Mouse (Mus musculus) hindbrain, embryonic 16.5 days (tissue): ENCODE results near the gene P3h3. TPM values are rescaled to one million over a fixed set of nuclear protein-coding genes. Genes with fewer than 3 reads are reported as not detected.

Experiments
- ATAC-seq: fragments of 200-750 bp; cut with Nextera tagmentation; 2 replicates; pipeline ENCODE4 v1.8.0; 2017; ENCODE audit warnings: moderate TSS enrichment, moderate library complexity
- H3K27ac ChIP-seq: fragments of 300-500 bp; sonication (generic); 2 replicates; pipeline ENCODE4 v1.5.1; 2014; ENCODE audit warnings: low read depth, mild to moderate bottlenecking, control low read depth, low read length, moderate library complexity
- H3K27me3 ChIP-seq: fragments of 300-500 bp; sonication (generic); replicated peaks from 2 replicates; pipeline ENCODE4 v1.6.1; 2014; ENCODE audit warnings: low read length; ENCODE audit not compliant: control insufficient read depth, insufficient read depth
- H3K36me3 ChIP-seq: fragments of 300-500 bp; sonication (generic); 2 replicates; pipeline ENCODE4 v1.6.1; 2014; ENCODE audit warnings: mild to moderate bottlenecking, low read length, moderate library complexity, mixed read lengths; ENCODE audit not compliant: control insufficient read depth, insufficient read depth
- H3K4me1 ChIP-seq: fragments of 300-500 bp; sonication (generic); 2 replicates; pipeline ENCODE4 v1.6.1; 2014; ENCODE audit warnings: low read depth, low read length; ENCODE audit not compliant: control insufficient read depth, insufficient read depth
- H3K4me2 ChIP-seq: fragments of 300-500 bp; sonication (generic); 2 replicates; pipeline ENCODE4 v1.6.1; 2014; ENCODE audit warnings: mild to moderate bottlenecking, low read length, control low read depth, moderate library complexity
- H3K4me3 ChIP-seq: fragments of 300-500 bp; sonication (generic); 2 replicates; pipeline ENCODE4 v1.5.1; 2014; ENCODE audit warnings: mild to moderate bottlenecking, low read length, control low read depth, moderate library complexity
- H3K9ac ChIP-seq: fragments of 300-500 bp; sonication (generic); 2 replicates; pipeline ENCODE4 v1.6.1; 2014; ENCODE audit warnings: low read depth, mild to moderate bottlenecking, control low read depth, low read length, moderate library complexity
- H3K9me3 ChIP-seq: fragments of 300-500 bp; sonication (generic); 2 replicates; pipeline ENCODE4 v1.6.1; 2014; ENCODE audit warnings: mild to moderate bottlenecking, low read length, moderate library complexity; ENCODE audit not compliant: control insufficient read depth
- WGBS: fragments of 180-500 bp; shearing (Covaris S2); extraction: QIAGEN DNeasy Blood & Tissue Kit; methylation state at CpG from one replicate; pipeline ENCODE4 v1.1.7; 2014; 5-methylcytosine and 5-hydroxymethylcytosine counted together
- polyA plus RNA-seq: library from polyadenylated mRNA; unstranded; fragments of >200 nt; fragmentation: Nextera tagmentation; extraction: Ambion mirVana; gene quantifications from 2 replicates; pipeline ENCODE4 v1.2.1, GENCODE M21; 2015

P3h3 gene
- polyA plus RNA-seq, 1 experiment from 2014 or later, result 7.5 TPM

DNA sequence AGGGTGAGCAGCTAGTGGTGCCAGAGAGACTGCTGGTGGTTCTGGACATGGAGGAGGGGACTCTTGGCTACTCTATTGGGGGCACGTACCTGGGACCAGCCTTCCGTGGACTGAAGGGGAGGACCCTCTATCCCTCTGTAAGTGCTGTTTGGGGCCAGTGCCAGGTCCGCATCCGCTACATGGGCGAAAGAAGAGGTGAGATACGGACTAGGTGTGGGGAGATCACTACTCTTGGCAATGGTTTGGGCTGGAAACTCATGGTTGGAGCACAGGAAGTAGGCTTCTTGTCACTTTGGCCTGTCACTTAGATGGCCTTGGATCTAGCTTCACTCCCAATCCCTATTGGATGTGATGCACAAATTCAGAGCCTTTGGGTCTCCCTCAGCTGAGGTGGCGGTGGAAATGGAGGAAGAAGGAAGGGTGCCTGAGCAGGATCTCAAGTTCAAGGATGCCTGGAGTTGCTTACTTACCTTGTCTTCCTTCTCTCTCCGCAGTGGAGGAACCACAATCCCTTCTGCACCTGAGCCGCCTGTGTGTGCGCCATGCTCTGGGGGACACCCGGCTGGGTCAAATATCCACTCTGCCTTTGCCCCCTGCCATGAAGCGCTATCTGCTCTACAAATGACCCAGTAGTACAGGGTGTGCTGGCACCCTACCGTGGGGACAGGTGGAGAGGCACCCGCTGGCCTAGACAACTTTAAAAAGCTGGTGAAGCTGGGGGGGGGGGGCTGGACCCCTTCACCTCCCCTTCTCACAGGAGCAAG is 47.6 kb downstream of the P3h3 start:
- no peak for ATAC-seq
- Histone ChIP-seq H3K4me3 (peak overlapping the region; percentile 53), H3K4me1 (peaks cover 33% of the 10 kb centered on the region), H3K27me3 (no peaks in the 10 kb centered on the region), H3K4me2 (peak overlapping the region; percentile 95), H3K9ac (peak overlapping the region; percentile 67), H3K27ac (peak overlapping the region; percentile 78), H3K36me3 (peaks cover 5% of the 10 kb centered on the region), H3K9me3 (no peaks in the 10 kb centered on the region)
- WGBS, result 42% methylated on average over 14 of the region's 14 CpGs

DNA sequence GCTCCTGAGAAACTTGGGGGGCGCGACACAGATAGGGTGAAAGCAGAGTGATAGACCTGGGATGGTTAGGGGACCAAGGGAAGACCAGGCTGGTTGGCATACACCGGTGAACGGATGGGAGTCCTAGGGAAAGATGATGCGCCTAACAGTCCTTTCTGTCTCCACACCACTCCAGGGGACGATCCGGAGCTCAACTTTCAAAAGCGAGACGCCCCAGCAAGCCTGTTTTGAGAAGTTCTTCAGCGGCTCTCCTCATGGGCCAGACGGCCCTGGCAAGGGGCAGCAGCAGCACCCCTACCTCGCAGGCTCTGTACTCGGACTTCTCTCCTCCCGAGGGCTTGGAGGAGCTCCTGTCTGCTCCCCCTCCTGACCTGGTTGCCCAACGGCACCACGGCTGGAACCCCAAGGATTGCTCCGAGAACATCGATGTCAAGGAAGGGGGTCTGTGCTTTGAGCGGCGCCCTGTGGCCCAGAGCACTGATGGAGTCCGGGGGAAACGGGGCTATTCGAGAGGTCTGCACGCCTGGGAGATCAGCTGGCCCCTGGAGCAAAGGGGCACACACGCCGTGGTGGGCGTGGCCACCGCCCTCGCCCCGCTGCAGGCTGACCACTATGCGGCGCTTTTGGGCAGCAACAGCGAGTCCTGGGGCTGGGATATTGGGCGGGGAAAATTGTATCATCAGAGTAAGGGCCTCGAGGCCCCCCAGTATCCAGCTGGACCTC is 48.3 kb downstream of the P3h3 start:
- Histone ChIP-seq H3K36me3 (peaks cover 5% of the 10 kb centered on the region), H3K9me3 (no peaks in the 10 kb centered on the region), H3K9ac (peak overlapping the region; percentile 67), H3K27me3 (no peaks in the 10 kb centered on the region), H3K4me3 (peak overlapping the region; percentile 53), H3K4me2 (peak overlapping the region; percentile 95), H3K4me1 (peaks cover 29% of the 10 kb centered on the region), H3K27ac (peak overlapping the region; percentile 78)
- under 1% methylated on average over 35 of the region's 35 CpGs for WGBS
- ATAC-seq, result no peak; the same call in 1 of the 2 replicates

DNA sequence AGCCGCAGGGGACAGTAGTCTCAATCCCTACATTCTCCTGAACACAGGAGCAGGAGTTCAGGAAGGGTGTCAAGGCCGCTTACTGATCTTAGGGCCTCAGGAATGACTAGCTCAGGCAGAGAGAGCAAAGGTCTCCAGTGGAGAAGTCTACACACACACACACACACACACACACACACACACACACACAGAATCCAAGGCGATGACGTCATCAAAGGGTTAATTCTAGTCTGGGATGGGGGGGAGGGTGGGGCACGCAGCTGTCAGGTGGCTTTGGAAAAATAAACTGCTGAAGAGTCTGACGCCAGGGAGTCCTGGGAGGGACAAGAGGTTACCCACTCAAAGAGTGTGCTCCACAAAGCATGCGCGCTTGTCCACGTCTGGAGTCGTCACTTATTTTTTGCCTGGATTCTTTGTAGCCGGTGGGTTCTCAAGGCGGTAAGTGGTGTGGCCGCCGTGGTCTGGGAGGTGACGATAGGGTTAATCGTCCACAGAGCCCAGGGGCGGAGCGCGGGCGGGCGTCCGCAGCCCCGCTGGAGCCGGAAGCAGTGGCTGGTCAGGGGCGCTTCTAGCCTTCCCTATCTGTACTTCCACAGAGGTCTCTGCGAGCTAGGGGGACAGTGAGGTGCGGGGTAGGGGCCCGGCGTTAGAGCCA is 49.1 kb downstream of the P3h3 start, which contains the start of gene Spsb2:
Gene Spsb2 (plus strand): TSS at position 304 of the 655 bp plus-strand sequence.
- Histone ChIP-seq H3K9ac (peak within 1 kb of the TSS; percentile 67), H3K27ac (peak within 1 kb of the TSS; percentile 78), H3K36me3 (peaks cover 5% of the 10 kb centered on the region), H3K4me3 (peak within 1 kb of the TSS; percentile 53), H3K4me2 (peak within 1 kb of the TSS; percentile 95), H3K4me1 (peaks cover 28% of the 10 kb centered on the region), H3K9me3 (no peaks in the 10 kb centered on the region), H3K27me3 (no peaks in the 10 kb centered on the region)
- WGBS, result 5% methylated on average over 29 of the region's 29 CpGs
- peak; percentile 25 for ATAC-seq

DNA sequence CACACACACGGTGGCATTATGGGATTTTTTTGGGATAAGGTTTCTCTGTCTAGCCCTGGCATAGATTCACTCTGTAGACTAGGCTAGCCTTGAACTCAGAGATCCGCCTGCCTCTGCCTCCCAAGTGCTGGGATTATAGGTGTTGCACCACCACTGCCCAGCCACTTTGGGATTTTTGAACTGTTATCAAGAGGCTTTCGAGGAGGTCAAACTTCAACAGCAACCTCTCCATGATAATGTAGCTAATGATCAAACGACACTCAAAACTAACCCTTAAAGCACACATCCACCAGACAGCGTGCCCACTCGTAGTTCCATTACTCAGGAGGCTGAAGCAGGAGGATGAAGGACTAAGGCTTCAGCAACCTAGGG is 49.6 kb downstream of the P3h3 start:
- peak overlapping the region; percentile 53; the same call in 1 of the 2 replicates for H3K4me3 ChIP-seq
- no peaks in the 10 kb centered on the region for H3K27me3 ChIP-seq
- H3K27ac ChIP-seq, result peak overlapping the region; percentile 78; the same call in 1 of the 2 replicates
- peak overlapping the region; percentile 95 for H3K4me2 ChIP-seq
- H3K36me3 ChIP-seq, result peaks cover 5% of the 10 kb centered on the region
- peaks cover 26% of the 10 kb centered on the region for H3K4me1 ChIP-seq
- H3K9ac ChIP-seq, result 0 out of 2 replicates have a peak overlapping the region, but pooled peaks have one; percentile 67
- no peak for ATAC-seq
- WGBS, result 73% methylated on average over 6 of the region's 6 CpGs
- H3K9me3 ChIP-seq, result no peaks in the 10 kb centered on the region

DNA sequence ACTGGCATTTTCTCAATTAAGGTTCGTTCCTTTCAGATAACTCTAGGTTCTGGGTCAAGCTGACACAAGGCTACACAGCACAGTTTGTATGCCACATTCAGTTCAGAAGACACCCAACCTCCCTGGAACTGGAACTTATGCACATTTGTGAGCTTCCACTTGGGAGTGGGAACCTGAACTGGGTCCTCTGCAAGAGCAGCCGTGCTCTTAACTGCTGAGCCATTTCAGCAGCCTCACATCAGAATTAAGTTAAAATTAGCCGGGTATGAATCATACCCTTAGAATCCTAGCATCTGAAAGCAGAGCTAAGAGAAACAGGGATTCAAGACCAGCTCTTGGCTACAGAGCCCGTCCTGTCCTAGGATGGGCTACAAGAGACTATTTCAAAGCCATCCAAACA is 50.2 kb downstream of the P3h3 start:
- peaks cover 20% of the 10 kb centered on the region for H3K4me1 ChIP-seq
- 87% methylated on average over 4 of the region's 4 CpGs for WGBS
- H3K9ac ChIP-seq, result no peak overlapping the region
- H3K4me2 ChIP-seq, result no peak overlapping the region
- H3K9me3 ChIP-seq, result no peaks in the 10 kb centered on the region
- H3K4me3 ChIP-seq, result no peak overlapping the region
- peaks cover 5% of the 10 kb centered on the region for H3K36me3 ChIP-seq
- ATAC-seq, result no peak
- no peaks in the 10 kb centered on the region for H3K27me3 ChIP-seq
- no peak overlapping the region for H3K27ac ChIP-seq

DNA sequence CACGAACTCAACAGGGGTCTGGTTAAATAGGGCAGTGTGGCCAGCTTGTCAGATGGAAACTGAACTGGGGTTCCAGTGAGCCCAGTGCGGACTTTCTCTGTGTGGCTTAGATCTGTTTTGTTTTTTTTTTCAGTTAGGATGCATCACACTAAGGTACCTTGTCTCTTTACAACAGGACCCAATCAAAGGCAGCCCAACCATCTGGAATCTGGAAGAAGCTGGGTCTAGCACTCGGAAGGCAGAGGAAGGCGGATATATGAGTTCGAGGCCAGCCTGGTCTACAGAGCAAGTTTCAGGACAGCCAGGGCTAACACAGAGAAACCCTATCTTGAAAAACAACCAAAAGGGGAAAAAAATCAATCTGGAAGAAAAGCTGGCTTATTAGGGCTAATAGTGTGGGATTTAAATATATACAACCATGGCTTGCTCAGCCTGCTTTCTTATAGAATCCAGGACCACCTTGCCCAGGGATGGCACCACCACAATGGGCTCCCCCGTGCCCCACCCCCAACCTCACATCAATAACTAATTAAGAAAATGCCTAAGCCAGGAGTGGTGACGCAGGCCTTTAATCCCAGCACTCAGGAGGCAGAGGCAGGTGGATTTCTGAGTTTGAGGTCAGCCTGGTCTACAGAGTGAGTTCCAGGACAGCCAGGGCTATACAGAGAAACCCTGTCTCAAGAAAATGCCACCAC is 51.0 kb downstream of the P3h3 start:
- peaks cover 14% of the 10 kb centered on the region for H3K4me1 ChIP-seq
- H3K27me3 ChIP-seq, result no peaks in the 10 kb centered on the region
- no peak overlapping the region for H3K9ac ChIP-seq
- H3K9me3 ChIP-seq, result no peaks in the 10 kb centered on the region
- no peak overlapping the region for H3K4me3 ChIP-seq
- no peak for ATAC-seq
- peak overlapping the region; percentile 90 for H3K4me2 ChIP-seq
- WGBS, result 76% methylated on average over 7 of the region's 7 CpGs
- H3K36me3 ChIP-seq, result peaks cover 2% of the 10 kb centered on the region
- peak overlapping the region; percentile 93 for H3K27ac ChIP-seq

DNA sequence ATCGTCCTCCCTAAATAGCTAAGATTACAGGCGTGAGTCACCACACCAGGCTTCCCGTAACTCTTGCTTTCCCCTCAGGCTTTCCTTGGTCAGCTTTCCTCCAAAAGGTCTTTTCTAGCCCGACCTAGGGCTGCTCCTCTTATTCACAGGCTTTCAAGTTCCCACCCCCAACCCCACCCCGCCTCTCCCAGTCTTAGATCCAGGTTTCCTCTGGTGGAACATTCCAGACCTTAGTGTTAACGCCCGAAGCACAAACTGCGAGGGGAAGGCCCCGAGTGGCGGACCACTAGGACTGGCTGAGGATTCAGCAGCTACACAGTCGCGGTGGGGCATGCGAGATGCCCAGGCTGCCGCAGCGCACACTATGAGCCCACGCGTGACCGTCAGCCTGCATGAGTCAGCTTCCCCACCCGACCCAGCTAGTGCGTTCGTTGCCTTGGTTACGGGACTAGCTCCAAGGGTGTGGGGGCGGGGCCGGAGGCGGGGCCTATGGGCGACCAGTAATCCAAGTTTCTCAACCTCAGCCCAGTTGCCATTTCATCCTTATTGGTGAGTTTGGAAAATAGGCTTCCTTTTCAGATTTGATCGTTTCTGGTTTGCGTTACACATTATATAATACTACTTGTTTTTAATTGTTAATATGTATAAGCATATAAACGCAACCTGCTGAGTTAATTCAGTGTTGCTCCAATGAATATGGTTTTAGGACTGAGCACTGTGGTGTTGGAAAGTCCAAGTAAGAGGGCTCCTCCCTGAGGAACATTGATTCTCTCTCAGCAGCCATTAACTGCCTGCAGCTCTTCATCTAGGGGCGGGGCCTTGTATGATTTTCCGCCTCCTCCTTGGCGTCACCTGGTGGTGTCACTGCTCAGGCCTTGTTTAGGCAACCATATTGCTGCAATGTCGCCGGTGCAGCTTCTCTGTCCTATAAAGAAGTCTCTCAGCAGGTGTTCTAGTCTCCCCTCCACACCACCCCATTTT is 51.9 kb downstream of the P3h3 start:
- H3K4me2 ChIP-seq, result peak overlapping the region; percentile 90
- H3K27me3 ChIP-seq, result no peaks in the 10 kb centered on the region
- peak overlapping the region; percentile 73 for H3K9ac ChIP-seq
- ATAC-seq, result peak; percentile 90
- H3K9me3 ChIP-seq, result no peaks in the 10 kb centered on the region
- no peaks in the 10 kb centered on the region for H3K36me3 ChIP-seq
- 2% methylated on average over 34 of the region's 34 CpGs for WGBS
- peak overlapping the region; percentile 93 for H3K27ac ChIP-seq
- H3K4me1 ChIP-seq, result peaks cover 14% of the 10 kb centered on the region
- H3K4me3 ChIP-seq, result peak overlapping the region; percentile 52

GRCm38 (mm10) chr6:124804341-124804740 is 53.2 kb downstream of the P3h3 start:
- Histone ChIP-seq H3K4me2 (no peak overlapping the region), H3K4me3 (no peak overlapping the region), H3K27me3 (no peaks in the 10 kb centered on the region), H3K36me3 (no peaks in the 10 kb centered on the region), H3K9me3 (no peaks in the 10 kb centered on the region), H3K9ac (no peak overlapping the region), H3K27ac (no peak overlapping the region), H3K4me1 (peaks cover 10% of the 10 kb centered on the region)
- no peak for ATAC-seq
- 88% methylated on average over 3 of the region's 3 CpGs for WGBS
